28 mouse cellular contexts compared by ENCODE assay signal in genomic region chr16:23631531-23631930, GRCm38 (mm10).
"Had no signal": no experiment of that assay in that cellular context is flagged by ENCODE, and none has a peak within 500 bp of the region (broad histone marks: within the 10 kb centered on the region; RNA-seq: fewer than 3 reads in every experiment).

No protein-coding gene starts in this region.

- DNase-seq: heart, postnatal 10 days; heart, postnatal 14 days; heart, postnatal 36 days; heart, postnatal 4 days; kidney, adult 11 months; kidney, adult 18-20 months; kidney, adult 2 months; kidney, adult 8-10 months; kidney, adult 9 months; kidney, postnatal 10 days; kidney, postnatal 14 days; kidney, postnatal 25 days; kidney, postnatal 4 days; layer of hippocampus, adult 9-11 months; layer of hippocampus, postnatal 36 days had no signal

- H3K27ac ChIP-seq: heart, embryonic 13.5 days; heart, embryonic 15.5 days; hindbrain, embryonic 10.5 days; hindbrain, embryonic 12.5 days; hindbrain, embryonic 13.5 days; hindbrain, embryonic 14.5 days; hindbrain, embryonic 15.5 days; hindbrain, postnatal 0 days; intestine, embryonic 15.5 days; kidney, embryonic 15.5 days; kidney, postnatal 0 days; layer of hippocampus, adult 2 months had no signal

- H3K4me3 ChIP-seq: heart, embryonic 12.5 days; heart, embryonic 13.5 days; heart, embryonic 15.5 days; hindbrain, embryonic 10.5 days; hindbrain, embryonic 12.5 days; hindbrain, embryonic 13.5 days; hindbrain, embryonic 15.5 days; intestine, embryonic 15.5 days; kidney, embryonic 15.5 days; layer of hippocampus, adult 2 months had no signal

- H3K4me1 ChIP-seq: heart, embryonic 12.5 days; heart, embryonic 13.5 days; heart, embryonic 15.5 days; hindbrain, embryonic 12.5 days; hindbrain, embryonic 13.5 days; hindbrain, embryonic 15.5 days; intestine, embryonic 15.5 days; kidney, embryonic 15.5 days had no signal
